Mouse (Mus musculus) limb, embryonic 14.5 days (tissue): ENCODE results near the gene Vwa1. TPM values are rescaled to one million over a fixed set of nuclear protein-coding genes. Genes with fewer than 3 reads are reported as not detected.

Experiments used
- ATAC-seq: fragments of 200-750 bp; cut with Nextera tagmentation; 2 replicates; pipeline ENCODE4 v1.8.0; 2017; ENCODE audit warnings: low read depth, moderate number of reproducible peaks, moderate TSS enrichment; ENCODE audit not compliant: low FRiP score
- DNase-seq: peaks from one replicate; pipeline ENCODE4 v3.0.0-alpha.2; 2015; ENCODE audit warnings: low spot score
- H3K27ac ChIP-seq: fragments of 300-500 bp; sonication (generic); replicated peaks from 2 replicates; pipeline ENCODE4 v1.5.1; 2014; ENCODE audit warnings: low read depth, mild to moderate bottlenecking, low read length, moderate library complexity, mixed read lengths
- H3K27me3 ChIP-seq: fragments of 300-500 bp; sonication (generic); 2 replicates; pipeline ENCODE4 v1.6.1; 2014; ENCODE audit warnings: low read length, mixed read lengths; ENCODE audit not compliant: control insufficient read depth, insufficient read depth
- H3K36me3 ChIP-seq: fragments of 300-500 bp; sonication (generic); 2 replicates; pipeline ENCODE4 v1.6.1; 2014; ENCODE audit warnings: mild to moderate bottlenecking, low read length, moderate library complexity, mixed read lengths; ENCODE audit not compliant: control insufficient read depth, insufficient read depth
- H3K4me1 ChIP-seq: fragments of 300-500 bp; sonication (generic); 2 replicates; pipeline ENCODE4 v1.6.1; 2014; ENCODE audit warnings: antibody characterized with exemption, low read length, mixed read lengths; ENCODE audit not compliant: control insufficient read depth, insufficient read depth
- H3K4me2 ChIP-seq: fragments of 300-500 bp; sonication (generic); replicated peaks from 2 replicates; pipeline ENCODE4 v1.6.1; 2014; ENCODE audit warnings: low read depth, mild to moderate bottlenecking, low read length, moderate library complexity; ENCODE audit not compliant: severe bottlenecking
- H3K4me3 ChIP-seq: fragments of 300-500 bp; sonication (generic); replicated peaks from 2 replicates; pipeline ENCODE4 v1.5.1; 2014; ENCODE audit warnings: low read length
- H3K9ac ChIP-seq: fragments of 300-500 bp; sonication (generic); 2 replicates; pipeline ENCODE4 v1.6.1; 2014; ENCODE audit warnings: mild to moderate bottlenecking, low read depth, low read length, moderate library complexity; ENCODE audit not compliant: severe bottlenecking
- H3K9me3 ChIP-seq: fragments of 300-500 bp; sonication (generic); 2 replicates; pipeline ENCODE4 v1.6.1; 2016; ENCODE audit warnings: low read length; ENCODE audit not compliant: control insufficient read depth
- POLR2A ChIP-seq: fragments of 200-500 bp; IDR thresholded peaks from 2 replicates; pipeline ENCODE4 v1.8.0; 2012; ENCODE audit warnings: inconsistent platforms, mild to moderate bottlenecking, moderate library complexity, borderline replicate concordance; ENCODE audit not compliant: insufficient read depth, insufficient read length; ENCODE audit errors: extremely low read depth
- WGBS: fragments of 180-500 bp; shearing (Covaris S2); extraction: QIAGEN DNeasy Blood & Tissue Kit; methylation state at CpG from one replicate; pipeline ENCODE4 v1.1.7; 2014; 5-methylcytosine and 5-hydroxymethylcytosine counted together
- polyA plus RNA-seq, 2 experiments: library from polyadenylated mRNA; depleted of rRNA in 1 of 2; stranded (reverse) in 1 of 2; unstranded in 1 of 2; fragments of >200 nt; fragmentation: Nextera tagmentation in 1 of 2; extraction: Ambion mirVana in 1 of 2; gene quantifications; 2 replicates each; pipeline versions ENCODE4 v1.2.1 to v1.2.3; 2012 to 2014

The Vwa1 gene
- polyA plus RNA-seq, 2 experiments: 12.4 to 13.9 TPM

DNA sequence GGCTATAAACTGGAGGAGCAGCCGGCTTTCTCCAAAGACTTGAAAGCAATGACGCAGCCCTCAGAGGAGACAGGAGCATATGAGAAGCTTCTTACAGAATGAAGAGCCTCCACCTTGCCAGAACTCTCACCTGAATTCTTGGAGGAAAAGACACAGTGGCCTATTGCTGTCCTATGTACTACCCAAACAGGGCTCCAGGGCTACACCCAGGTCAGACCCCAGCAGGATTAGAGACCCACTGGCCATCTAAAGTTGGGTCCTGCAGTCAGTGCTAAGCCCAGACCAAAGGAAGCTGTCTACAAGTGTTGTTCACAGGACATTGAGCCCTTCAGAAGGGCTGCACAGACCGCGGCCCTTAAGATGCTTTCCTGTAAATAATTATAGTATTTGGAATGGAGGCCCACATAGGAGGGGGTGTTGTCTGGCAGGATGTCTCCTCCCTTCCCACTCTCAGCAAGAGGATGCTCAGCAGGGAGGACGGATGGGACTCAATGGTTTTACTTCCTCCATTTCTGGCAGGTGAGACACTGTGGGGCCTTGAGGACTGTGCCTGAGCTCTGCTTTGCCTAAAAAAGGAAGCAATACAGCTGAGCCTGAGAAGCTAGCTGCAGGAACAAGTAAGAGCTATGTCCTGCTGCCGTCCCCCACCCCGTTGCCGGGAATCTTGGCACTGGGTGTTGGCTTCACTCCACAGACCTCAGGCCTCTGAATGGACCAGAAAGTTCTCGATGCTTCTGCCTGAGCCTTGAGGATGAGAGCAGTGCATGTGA, 658 bp upstream of the Vwa1 start:
- H3K9ac ChIP-seq: no peak overlapping the region
- no peaks in the 10 kb centered on the region for H3K36me3 ChIP-seq
- TF ChIP-seq POLR2A: no peak
- H3K9me3 ChIP-seq: no peaks in the 10 kb centered on the region
- H3K4me1 ChIP-seq: peaks cover 12% of the 10 kb centered on the region
- H3K4me3 ChIP-seq: peak overlapping the region; percentile 43
- H3K4me2 ChIP-seq: peak overlapping the region; percentile 92
- no peak for DNase-seq
- ATAC-seq: no peak
- H3K27me3 ChIP-seq: no peaks in the 10 kb centered on the region
- peak overlapping the region; percentile 48; the same call in 1 of the 2 replicates for H3K27ac ChIP-seq
- 49% methylated on average over 9 of the region's 9 CpGs for WGBS

GRCm38 (mm10) chr4:155773335-155774078, 991 bp downstream of the Vwa1 start:
- no peak for TF ChIP-seq POLR2A
- Histone ChIP-seq H3K27me3 (no peaks in the 10 kb centered on the region), H3K4me3 (peak overlapping the region; percentile 43), H3K4me1 (peaks cover 16% of the 10 kb centered on the region), H3K36me3 (no peaks in the 10 kb centered on the region), H3K9ac (peak overlapping the region; percentile 51; the same call in 1 of the 2 replicates), H3K4me2 (peak overlapping the region; percentile 92), H3K27ac (no peak overlapping the region), H3K9me3 (no peaks in the 10 kb centered on the region)
- WGBS: 67% methylated on average over 4 of the region's 5 CpGs
- DNase-seq (no peak), ATAC-seq (no peak)

- Histone ChIP-seq H3K27me3 (no peaks in the 10 kb centered on the region), H3K4me1 (peaks cover 16% of the 10 kb centered on the region)
These were observed 1.7 kb downstream of the Vwa1 start for GRCm38 (mm10) chr4:155772786-155773185.

GRCm38 (mm10) chr4:155771706-155772105, 2.8 kb downstream of the Vwa1 start:
- H3K4me3 ChIP-seq: no peak overlapping the region
- no peak overlapping the region for H3K27ac ChIP-seq
- ATAC-seq (no peak), DNase-seq (no peak)
- no peak overlapping the region for H3K4me2 ChIP-seq
- WGBS: 93% methylated on average over 2 of the region's 2 CpGs
- TF ChIP-seq POLR2A: no peak
- peaks cover 16% of the 10 kb centered on the region for H3K4me1 ChIP-seq
- H3K9ac ChIP-seq: no peak overlapping the region
- no peaks in the 10 kb centered on the region for H3K27me3 ChIP-seq
- H3K9me3 ChIP-seq: no peaks in the 10 kb centered on the region
- H3K36me3 ChIP-seq: no peaks in the 10 kb centered on the region

More at GRCm38 (mm10) chr4:155772786-155773185, 1.7 kb downstream of the Vwa1 start:
- no peak overlapping the region for H3K4me2 ChIP-seq
- no peak overlapping the region for H3K4me3 ChIP-seq
- no peak overlapping the region for H3K27ac ChIP-seq
- WGBS: 89% methylated on average over 13 of the region's 13 CpGs
- H3K9me3 ChIP-seq: no peaks in the 10 kb centered on the region
- no peaks in the 10 kb centered on the region for H3K36me3 ChIP-seq
- DNase-seq: no peak
- ATAC-seq: no peak
- TF ChIP-seq POLR2A: no peak
- H3K9ac ChIP-seq: no peak overlapping the region

DNA sequence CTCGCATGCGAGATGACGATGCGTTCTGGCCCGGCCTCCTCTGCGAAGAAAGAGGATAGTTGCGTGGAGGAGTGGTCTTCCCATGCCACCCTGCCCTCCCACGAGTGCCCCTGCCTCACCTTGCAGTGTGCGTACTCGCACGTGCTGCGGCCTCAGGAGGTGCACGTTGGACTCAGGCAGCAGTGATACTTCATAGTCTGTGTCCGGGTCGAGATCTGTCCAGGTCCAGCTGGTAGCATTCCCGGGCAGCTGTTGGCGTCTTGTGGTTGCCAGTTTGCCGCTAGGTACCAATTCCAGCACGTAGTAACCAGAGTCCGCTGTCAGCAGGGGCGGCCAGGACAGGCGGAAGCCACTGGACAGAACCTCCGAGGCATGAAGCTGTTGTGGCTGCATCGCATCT, 3.9 kb downstream of the Vwa1 start:
- Histone ChIP-seq H3K4me2 (peak overlapping the region; percentile 80), H3K27ac (no peak overlapping the region), H3K9ac (peak overlapping the region; percentile 84), H3K9me3 (no peaks in the 10 kb centered on the region), H3K36me3 (no peaks in the 10 kb centered on the region), H3K4me3 (peak overlapping the region; percentile 53), H3K4me1 (peaks cover 16% of the 10 kb centered on the region), H3K27me3 (no peaks in the 10 kb centered on the region)
- no peak for TF ChIP-seq POLR2A
- ATAC-seq (no peak), DNase-seq (no peak)
- WGBS: 41% methylated on average over 21 of the region's 24 CpGs
